Mouse (Mus musculus) hindbrain, embryonic 14.5 days (tissue): Measurements from ENCODE around the gene Fgfr1op. TPM values are rescaled to one million over a fixed set of nuclear protein-coding genes. Genes with fewer than 3 reads are reported as not detected.
"Not testable (repeated sequence)": the region's sequence is repeated elsewhere in the genome, so short reads cannot be mapped to it uniquely, and the experiment has no call there.

Experiments
- ATAC-seq: fragments of 200-750 bp; cut with Nextera tagmentation; 2 replicates; pipeline ENCODE4 v1.8.0; 2017; ENCODE audit warnings: moderate number of reproducible peaks, mild to moderate bottlenecking, moderate TSS enrichment, moderate library complexity; ENCODE audit not compliant: low FRiP score
- DNase-seq: peaks from one replicate; pipeline ENCODE4 v3.0.0-alpha.2; 2015; ENCODE audit warnings: low spot score
- H3K27ac ChIP-seq: fragments of 300-500 bp; sonication (generic); 2 replicates; pipeline ENCODE4 v1.5.1; 2014; ENCODE audit warnings: mild to moderate bottlenecking, moderate library complexity
- H3K27me3 ChIP-seq: fragments of 300-500 bp; sonication (generic); 2 replicates; pipeline ENCODE4 v1.6.1; 2014; ENCODE audit warnings: mild to moderate bottlenecking, low read length, mixed read lengths; ENCODE audit not compliant: control insufficient read depth, insufficient read depth
- H3K36me3 ChIP-seq: fragments of 300-500 bp; sonication (generic); replicated peaks from 2 replicates; pipeline ENCODE4 v1.6.1; 2014; ENCODE audit not compliant: control insufficient read depth, insufficient read depth
- H3K4me1 ChIP-seq: fragments of 300-500 bp; sonication (generic); replicated peaks from 2 replicates; pipeline ENCODE4 v1.6.1; 2014; ENCODE audit warnings: antibody characterized with exemption, low read length, mixed read lengths; ENCODE audit not compliant: control insufficient read depth, insufficient read depth
- H3K4me2 ChIP-seq: fragments of 300-500 bp; sonication (generic); replicated peaks from 2 replicates; pipeline ENCODE4 v1.6.1; 2014; ENCODE audit warnings: mild to moderate bottlenecking, moderate library complexity
- H3K4me3 ChIP-seq: fragments of 300-500 bp; sonication (generic); replicated peaks from 2 replicates; pipeline ENCODE4 v1.5.1; 2014; ENCODE audit warnings: mild to moderate bottlenecking, low read length
- H3K9ac ChIP-seq: fragments of 300-500 bp; sonication (generic); 2 replicates; pipeline ENCODE4 v1.6.1; 2014
- H3K9me3 ChIP-seq: fragments of 300-500 bp; sonication (generic); 2 replicates; pipeline ENCODE4 v1.6.1; 2016; ENCODE audit warnings: low read length; ENCODE audit not compliant: control insufficient read depth
- WGBS: fragments of 180-500 bp; shearing (Covaris S2); extraction: QIAGEN DNeasy Blood & Tissue Kit; methylation state at CpG from one replicate; pipeline ENCODE4 v1.1.7; 2014; 5-methylcytosine and 5-hydroxymethylcytosine counted together
- polyA plus RNA-seq: library from polyadenylated mRNA; unstranded; fragments of >200 nt; fragmentation: Nextera tagmentation; extraction: Ambion mirVana; gene quantifications from 2 replicates; pipeline ENCODE4 v1.2.1, GENCODE M21; 2014

The Fgfr1op gene
- polyA plus RNA-seq, 1 experiment from 2014 or later, result 32.2 TPM

DNA sequence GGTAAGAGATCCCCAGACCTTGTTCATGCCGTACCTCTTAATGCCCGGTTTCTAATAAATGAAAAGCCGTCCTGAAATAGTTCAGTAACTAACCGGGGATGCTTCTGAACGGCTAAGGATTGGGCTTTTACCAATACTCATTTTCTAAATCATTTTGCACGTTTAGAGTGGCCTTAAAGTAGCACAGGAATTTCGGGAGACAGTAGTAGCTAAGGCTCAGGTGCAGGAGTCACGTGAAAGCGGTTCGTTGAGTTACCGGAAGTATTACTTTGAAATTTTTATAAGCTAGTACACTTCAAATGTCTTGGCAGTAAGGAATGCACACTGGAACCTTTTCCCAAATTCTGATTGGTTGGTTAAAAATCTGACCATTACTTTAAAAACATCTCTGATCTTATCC, 676 bp downstream of the Fgfr1op start:
- WGBS, result 1% methylated on average over 11 of the region's 11 CpGs
- peak overlapping the region; percentile 44 for H3K4me3 ChIP-seq

DNA sequence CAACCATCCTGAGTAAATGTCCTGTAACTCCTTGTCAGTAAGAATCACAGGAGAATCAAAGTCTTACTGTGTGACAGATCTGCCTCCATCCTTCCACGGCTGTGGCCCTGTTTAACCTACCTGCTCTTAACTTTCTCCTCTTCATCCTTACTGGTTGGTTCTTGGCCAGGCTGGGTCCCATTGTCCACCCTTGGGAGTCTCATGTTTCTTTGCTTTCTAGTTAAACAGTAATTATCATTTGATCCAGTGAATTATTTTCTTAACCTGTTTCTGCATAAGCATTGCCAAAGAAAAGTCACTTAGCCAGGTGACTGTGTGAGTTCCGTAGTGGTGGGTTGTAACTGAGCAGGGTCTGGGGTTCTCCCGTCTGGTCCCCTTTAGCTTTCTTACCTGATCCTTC, 1.2 kb downstream of the Fgfr1op start:
- Histone ChIP-seq H3K36me3 (peaks cover 29% of the 10 kb centered on the region), H3K4me2 (peak overlapping the region; percentile 49), H3K4me3 (0 out of 2 replicates have a peak overlapping the region, but pooled peaks have one; percentile 44)
- not testable (repeated sequence) for H3K9me3 ChIP-seq, H3K27ac ChIP-seq, H3K4me1 ChIP-seq, H3K27me3 ChIP-seq, ATAC-seq, H3K9ac ChIP-seq, DNase-seq
- WGBS, result no CpG with 5 or more reads among the region's 3 CpGs

More for the DNA sequence above, 676 bp downstream of the Fgfr1op start:
- Histone ChIP-seq H3K36me3 (peaks cover 25% of the 10 kb centered on the region), H3K9ac (peak overlapping the region; percentile 61; the same call in 1 of the 2 replicates), H3K4me2 (peak overlapping the region; percentile 49)
- not testable (repeated sequence) for H3K27me3 ChIP-seq, H3K9me3 ChIP-seq, DNase-seq, ATAC-seq, H3K4me1 ChIP-seq, H3K27ac ChIP-seq

DNA sequence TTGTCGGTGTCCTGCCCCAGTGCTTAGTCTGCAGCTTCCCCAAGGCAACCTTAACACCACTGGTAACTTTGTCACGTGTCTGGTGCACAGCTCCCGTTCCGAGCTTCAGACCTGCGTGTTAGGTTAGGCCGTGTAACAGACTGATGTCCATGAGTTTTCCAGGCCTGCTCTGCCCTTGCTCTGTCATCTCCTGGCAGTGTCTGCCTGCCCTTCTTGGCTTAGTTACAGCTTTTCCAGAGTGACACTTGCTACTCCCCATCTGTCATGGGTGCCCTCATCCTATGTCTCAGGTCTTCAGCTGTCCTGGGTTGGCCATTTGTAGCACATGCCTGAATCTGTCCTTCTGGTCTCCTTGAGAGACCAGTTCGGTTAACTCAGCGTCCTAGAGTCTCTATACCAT, 2.1 kb downstream of the Fgfr1op start:
- H3K9me3 ChIP-seq, H3K27me3 ChIP-seq, H3K4me2 ChIP-seq, H3K4me3 ChIP-seq, H3K9ac ChIP-seq, ATAC-seq, DNase-seq, H3K4me1 ChIP-seq, H3K27ac ChIP-seq: not testable (repeated sequence)
- H3K36me3 ChIP-seq, result peaks cover 39% of the 10 kb centered on the region
- 91% methylated on average over 5 of the region's 8 CpGs for WGBS

DNA sequence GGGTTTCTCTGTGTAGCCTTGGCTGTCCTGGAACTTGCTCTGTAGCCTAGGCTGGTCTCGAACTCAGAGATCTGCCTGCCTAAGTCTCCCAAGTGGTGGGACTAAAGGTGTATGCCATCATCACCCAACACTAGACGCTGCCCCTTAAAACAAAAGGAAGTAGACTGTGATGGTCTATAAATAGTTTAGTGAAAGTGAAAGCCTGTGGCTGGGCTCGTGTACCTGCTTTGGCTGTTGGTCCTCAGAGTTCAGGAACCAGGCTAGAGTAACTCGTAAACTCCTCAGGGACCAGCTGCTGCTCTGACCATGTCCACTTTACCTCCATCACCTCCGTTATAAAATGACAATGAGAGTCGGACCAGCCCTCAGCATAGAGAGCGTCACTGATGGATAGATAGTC, 5.0 kb downstream of the Fgfr1op start:
- no peaks in the 10 kb centered on the region for H3K9me3 ChIP-seq
- WGBS, result 94% methylated on average over 7 of the region's 7 CpGs

DNA sequence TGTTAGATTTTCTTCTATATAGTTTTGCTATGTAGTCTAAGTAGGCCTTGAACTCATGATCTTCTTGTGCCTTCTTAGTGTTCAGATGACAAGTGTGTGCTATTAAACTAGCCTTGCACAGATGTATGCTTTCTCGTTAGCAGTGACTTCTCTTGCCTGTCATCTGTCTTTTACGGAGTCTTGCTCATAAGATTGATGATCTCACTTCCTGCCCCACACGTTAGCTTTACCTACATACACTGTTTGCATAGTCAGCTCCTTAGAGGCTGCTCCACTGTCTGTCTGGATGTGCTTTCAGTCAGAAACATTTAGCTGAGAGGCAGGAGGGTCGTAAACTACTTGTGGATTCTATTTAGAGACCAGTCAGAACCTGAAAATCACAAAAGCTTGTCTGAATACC, 5.8 kb downstream of the Fgfr1op start:
- DNase-seq (no peak), ATAC-seq (no peak)
- no peak overlapping the region for H3K4me3 ChIP-seq
- H3K4me2 ChIP-seq, result no peak overlapping the region
- no peak overlapping the region for H3K27ac ChIP-seq
- no peak overlapping the region for H3K9ac ChIP-seq
- no peaks in the 10 kb centered on the region for H3K9me3 ChIP-seq
- H3K27me3 ChIP-seq, result no peaks in the 10 kb centered on the region
- H3K4me1 ChIP-seq, result no peaks in the 10 kb centered on the region
- peaks cover 74% of the 10 kb centered on the region for H3K36me3 ChIP-seq
- WGBS, result 73% methylated on average over 4 of the region's 4 CpGs

More for the DNA sequence above, 5.0 kb downstream of the Fgfr1op start:
- no peaks in the 10 kb centered on the region for H3K4me1 ChIP-seq
- no peak overlapping the region for H3K27ac ChIP-seq
- DNase-seq, result no peak
- ATAC-seq, result no peak
- H3K4me2 ChIP-seq, result no peak overlapping the region
- no peak overlapping the region for H3K4me3 ChIP-seq
- H3K9ac ChIP-seq, result no peak overlapping the region
- peaks cover 66% of the 10 kb centered on the region for H3K36me3 ChIP-seq
- no peaks in the 10 kb centered on the region for H3K27me3 ChIP-seq

DNA sequence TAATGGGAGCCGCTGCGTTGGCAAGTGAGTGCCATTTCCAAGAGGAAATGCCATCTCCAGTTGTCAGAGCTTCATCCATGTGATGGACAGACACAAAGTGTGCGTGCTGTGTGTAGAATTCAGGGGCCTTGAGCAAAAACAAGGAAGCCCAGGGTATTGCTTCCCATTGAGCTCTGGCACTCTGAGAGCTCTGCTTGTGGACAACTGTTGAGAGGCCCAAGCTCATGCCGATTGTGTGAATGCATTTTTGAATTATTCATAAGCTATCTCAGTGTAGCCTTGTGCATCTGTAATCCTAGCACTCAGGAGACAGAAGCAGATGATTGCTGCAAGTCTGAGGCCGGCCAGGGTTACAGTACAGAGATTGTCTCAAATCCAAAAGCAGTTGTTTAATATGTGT, 11.8 kb downstream of the Fgfr1op start:
- Histone ChIP-seq H3K4me1 (0 out of 2 replicates have a peak, but pooled peaks cover 3% of the 10 kb centered on the region), H3K4me3 (no peak overlapping the region), H3K27ac (0 out of 2 replicates have a peak overlapping the region, but pooled peaks have one; percentile 38), H3K9me3 (no peaks in the 10 kb centered on the region), H3K27me3 (no peaks in the 10 kb centered on the region), H3K36me3 (peaks cover 83% of the 10 kb centered on the region), H3K4me2 (no peak overlapping the region), H3K9ac (no peak overlapping the region)
- DNase-seq (peak; percentile 32), ATAC-seq (peak; percentile 60; the same call in 1 of the 2 replicates)
- WGBS, result 53% methylated on average over 5 of the region's 5 CpGs

DNA sequence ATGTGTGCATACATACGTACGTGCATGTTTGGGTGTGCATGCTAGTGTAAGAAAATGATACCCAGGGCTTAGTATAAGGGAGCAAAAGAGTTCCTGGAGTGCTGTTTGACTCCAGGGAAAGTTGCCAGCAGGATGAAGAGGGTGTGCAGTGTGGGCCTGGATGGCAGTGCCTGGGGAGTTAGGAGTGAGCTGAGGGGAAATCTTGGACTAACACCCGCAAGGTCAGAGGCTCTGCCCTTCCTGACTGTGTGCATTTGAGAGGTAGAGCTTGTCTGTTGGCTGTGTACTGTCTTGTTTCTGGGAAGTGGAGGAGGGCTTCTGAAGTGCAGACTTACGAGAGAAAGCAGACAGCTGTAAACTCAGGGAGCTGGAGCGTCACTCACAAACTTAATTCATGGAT, 18.5 kb downstream of the Fgfr1op start:
- Histone ChIP-seq H3K27me3 (no peaks in the 10 kb centered on the region), H3K4me3 (no peak overlapping the region), H3K36me3 (peaks cover 80% of the 10 kb centered on the region), H3K4me2 (no peak overlapping the region), H3K9me3 (no peaks in the 10 kb centered on the region), H3K27ac (no peak overlapping the region), H3K4me1 (no peaks in the 10 kb centered on the region), H3K9ac (no peak overlapping the region)
- 92% methylated on average over 5 of the region's 5 CpGs for WGBS
- DNase-seq, result no peak
- no peak for ATAC-seq

DNA sequence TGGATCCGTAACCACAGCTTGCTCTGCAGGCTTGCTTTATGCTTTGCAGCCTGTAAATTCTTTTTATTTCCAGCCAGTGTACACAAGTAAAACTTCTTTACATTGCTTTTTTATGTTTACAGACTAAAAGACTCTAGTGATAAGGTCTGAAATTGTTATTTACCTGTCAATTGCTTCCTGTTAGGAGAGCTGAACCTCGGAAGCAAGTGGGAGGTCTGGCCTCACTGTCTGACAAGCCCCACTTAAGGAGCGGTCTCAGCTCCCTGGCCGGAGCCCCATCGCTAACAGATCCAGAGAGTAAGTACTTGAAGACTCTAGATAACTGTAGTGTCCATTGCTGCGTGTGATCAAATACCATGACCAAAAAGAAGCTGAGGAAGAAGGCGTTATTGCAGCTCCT, 18.9 kb downstream of the Fgfr1op start:
- ATAC-seq (no peak), DNase-seq (no peak)
- Histone ChIP-seq H3K4me2 (no peak overlapping the region), H3K27me3 (no peaks in the 10 kb centered on the region), H3K36me3 (peaks cover 82% of the 10 kb centered on the region), H3K4me3 (no peak overlapping the region), H3K4me1 (no peaks in the 10 kb centered on the region), H3K9ac (no peak overlapping the region), H3K27ac (no peak overlapping the region), H3K9me3 (no peaks in the 10 kb centered on the region)
- 91% methylated on average over 7 of the region's 7 CpGs for WGBS

DNA sequence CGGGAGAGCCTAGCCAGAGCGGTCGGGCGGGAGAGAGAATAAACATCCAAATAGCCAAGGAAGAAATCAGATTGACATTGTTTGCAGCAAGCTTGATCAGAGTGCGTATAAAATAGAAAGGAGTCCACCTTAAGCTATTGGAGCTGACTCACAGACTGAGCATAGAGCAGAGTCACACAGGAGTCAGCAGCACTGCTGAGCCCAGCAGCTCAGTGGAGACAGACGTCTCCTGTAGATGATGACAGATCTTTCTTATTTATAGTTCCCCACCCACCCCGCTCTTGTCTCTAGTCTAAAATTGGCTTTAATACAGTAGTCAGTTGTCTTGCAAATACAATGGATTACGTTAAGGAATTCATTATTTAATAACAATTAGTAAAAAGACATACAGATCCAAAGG, 28.4 kb downstream of the Fgfr1op start:
- H3K36me3 ChIP-seq, result peaks cover 75% of the 10 kb centered on the region
- DNase-seq, result no peak
- 89% methylated on average over 8 of the region's 8 CpGs for WGBS
- no peaks in the 10 kb centered on the region for H3K4me1 ChIP-seq
- no peak for ATAC-seq
- no peak overlapping the region for H3K4me2 ChIP-seq
- no peaks in the 10 kb centered on the region for H3K27me3 ChIP-seq
- H3K4me3 ChIP-seq, result no peak overlapping the region
- H3K27ac ChIP-seq, result no peak overlapping the region
- H3K9ac ChIP-seq, result no peak overlapping the region
- H3K9me3 ChIP-seq, result no peaks in the 10 kb centered on the region
